Mouse (Mus musculus) kidney, embryonic 14.5 days (tissue): Measurements from ENCODE around the gene Nr3c2. TPM values are rescaled to one million over a fixed set of nuclear protein-coding genes. Genes with fewer than 3 reads are reported as not detected.

Experiments
- ATAC-seq: fragments of 200-750 bp; cut with Nextera tagmentation; 2 replicates; pipeline ENCODE4 v1.8.0; 2017; ENCODE audit warnings: moderate number of reproducible peaks, mild to moderate bottlenecking, moderate TSS enrichment, moderate library complexity; ENCODE audit not compliant: low FRiP score, low TSS enrichment
- H3K27ac ChIP-seq: fragments of 300-500 bp; sonication (generic); 2 replicates; pipeline ENCODE4 v1.5.1; 2014; ENCODE audit warnings: low read depth, mild to moderate bottlenecking, low read length, moderate library complexity, mixed read lengths
- H3K27me3 ChIP-seq: fragments of 300-500 bp; sonication (generic); 2 replicates; pipeline ENCODE4 v1.6.1; 2014; ENCODE audit warnings: mild to moderate bottlenecking, low read length; ENCODE audit not compliant: control insufficient read depth, insufficient read depth
- H3K36me3 ChIP-seq: fragments of 300-500 bp; sonication (generic); 2 replicates; pipeline ENCODE4 v1.6.1; 2014; ENCODE audit warnings: low read length, mixed read lengths; ENCODE audit not compliant: control insufficient read depth, insufficient read depth
- H3K4me1 ChIP-seq: fragments of 300-500 bp; sonication (generic); 2 replicates; pipeline ENCODE4 v1.6.1; 2014; ENCODE audit warnings: low read length, mixed read lengths; ENCODE audit not compliant: control insufficient read depth, insufficient read depth
- H3K4me2 ChIP-seq: fragments of 300-500 bp; sonication (generic); replicated peaks from 2 replicates; pipeline ENCODE4 v1.6.1; 2014; ENCODE audit warnings: low read depth, mild to moderate bottlenecking, low read length
- H3K4me3 ChIP-seq: fragments of 300-500 bp; sonication (generic); 2 replicates; pipeline ENCODE4 v1.5.1; 2014; ENCODE audit warnings: mild to moderate bottlenecking, low read length
- H3K9ac ChIP-seq: fragments of 300-500 bp; sonication (generic); 2 replicates; pipeline ENCODE4 v1.6.1; 2014; ENCODE audit warnings: low read depth, mild to moderate bottlenecking, low read length, moderate library complexity
- H3K9me3 ChIP-seq: fragments of 300-500 bp; sonication (generic); 2 replicates; pipeline ENCODE4 v1.6.1; 2016; ENCODE audit warnings: low read length; ENCODE audit not compliant: control insufficient read depth
- WGBS: fragments of 180-500 bp; shearing (Covaris S2); extraction: QIAGEN DNeasy Blood & Tissue Kit; methylation state at CpG from one replicate; pipeline ENCODE4 v1.1.7; 2014; 5-methylcytosine and 5-hydroxymethylcytosine counted together
- polyA plus RNA-seq: library from polyadenylated mRNA; unstranded; fragments of >200 nt; fragmentation: Nextera tagmentation; extraction: Ambion mirVana; gene quantifications from 2 replicates; pipeline ENCODE4 v1.2.1, GENCODE M21; 2014

Nr3c2 gene
- polyA plus RNA-seq, 1 experiment from 2014 or later: 1.4 TPM

GRCm38 (mm10) chr8:76901430-76902204 is 2.4 kb downstream of the Nr3c2 start:
- Histone ChIP-seq H3K9me3 (no peaks in the 10 kb centered on the region), H3K36me3 (no peaks in the 10 kb centered on the region), H3K4me3 (peak overlapping the region; percentile 49), H3K9ac (peak overlapping the region; percentile 58), H3K27ac (no peak overlapping the region), H3K4me1 (peaks cover 11% of the 10 kb centered on the region; the same call in 1 of the 2 replicates), H3K4me2 (peak overlapping the region; percentile 83), H3K27me3 (peaks cover 47% of the 10 kb centered on the region)
- under 1% methylated on average over 37 of the region's 41 CpGs for whole genome bisulfite sequencing
- ATAC-seq: peak; percentile 98

DNA sequence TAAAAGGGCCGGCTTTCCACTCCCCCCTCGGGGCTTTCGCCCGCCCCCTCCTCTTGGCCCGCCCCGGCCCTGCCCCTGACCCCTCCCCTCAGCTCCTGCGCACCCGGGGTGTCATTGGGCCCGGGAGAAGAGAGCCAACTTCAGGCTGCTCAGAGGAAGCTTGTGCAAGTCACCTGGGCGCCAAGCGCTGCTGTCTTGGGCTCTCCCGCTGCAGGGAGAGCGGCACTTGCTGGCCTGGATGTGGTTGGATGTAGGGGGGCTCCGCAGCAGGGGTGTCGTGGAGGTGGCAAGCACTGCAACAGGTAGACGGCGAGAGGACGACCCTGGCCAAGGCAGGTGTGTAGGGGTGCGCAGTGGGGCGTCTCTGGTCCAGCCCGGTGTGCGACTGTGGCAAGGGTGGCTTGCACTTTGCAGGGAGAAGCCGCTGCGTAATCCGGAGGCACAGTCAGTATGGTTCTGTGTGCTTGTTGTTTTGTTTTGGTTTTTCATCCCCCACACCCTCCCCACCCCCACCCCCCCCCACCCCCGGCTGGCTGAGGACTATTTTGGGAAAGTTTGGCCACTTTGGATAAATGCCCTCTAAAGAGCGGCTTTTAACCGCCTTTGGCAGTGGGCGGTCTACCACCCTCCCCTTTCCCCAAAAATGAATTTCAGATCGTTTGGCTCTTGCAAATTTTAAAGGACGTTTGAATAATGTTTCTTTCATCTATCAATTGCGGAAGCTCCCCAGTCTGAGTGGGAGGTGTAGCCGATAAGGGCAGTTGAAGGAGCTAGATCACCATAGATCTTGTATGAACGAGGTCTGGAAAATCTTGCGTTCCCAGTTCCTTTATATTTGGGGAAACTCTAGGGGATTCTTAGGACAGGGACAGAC is 3.2 kb downstream of the Nr3c2 start:
- H3K4me1 ChIP-seq: peaks cover 11% of the 10 kb centered on the region; the same call in 1 of the 2 replicates
- peak overlapping the region; percentile 49 for H3K4me3 ChIP-seq
- no peak overlapping the region for H3K27ac ChIP-seq
- peak overlapping the region; percentile 48; the same call in 1 of the 2 replicates for H3K9ac ChIP-seq
- peak; percentile 67 for ATAC-seq
- H3K4me2 ChIP-seq: peak overlapping the region; percentile 83
- 1% methylated on average over 34 of the region's 35 CpGs for WGBS
- no peaks in the 10 kb centered on the region for H3K9me3 ChIP-seq
- H3K27me3 ChIP-seq: peaks cover 42% of the 10 kb centered on the region
- no peaks in the 10 kb centered on the region for H3K36me3 ChIP-seq

DNA sequence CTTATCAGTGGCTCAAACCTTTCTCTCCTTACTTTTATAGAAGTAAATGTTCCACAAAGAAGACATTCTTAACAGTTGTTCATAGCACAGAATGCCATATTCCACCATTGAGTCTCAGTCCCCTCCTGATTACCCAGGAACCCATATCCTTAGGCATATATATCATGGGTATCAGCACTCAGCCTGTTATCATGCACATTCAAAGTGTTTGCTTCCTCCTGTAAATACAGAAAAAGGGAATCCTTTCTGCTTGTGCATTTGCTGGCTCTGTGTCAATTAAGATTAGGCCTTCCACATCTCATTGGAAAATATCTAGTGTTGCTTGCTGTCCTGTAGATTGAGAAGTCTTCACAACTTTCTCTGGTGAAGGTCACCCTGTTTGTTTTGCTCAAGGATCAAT is 12.0 kb downstream of the Nr3c2 start:
- H3K4me1 ChIP-seq: no peaks in the 10 kb centered on the region
- no peaks in the 10 kb centered on the region for H3K9me3 ChIP-seq
- ATAC-seq: no peak
- H3K9ac ChIP-seq: no peak overlapping the region
- H3K27me3 ChIP-seq: no peaks in the 10 kb centered on the region
- no peak overlapping the region for H3K4me2 ChIP-seq
- H3K4me3 ChIP-seq: no peak overlapping the region
- no peak overlapping the region for H3K27ac ChIP-seq
- H3K36me3 ChIP-seq: no peaks in the 10 kb centered on the region

- no peak overlapping the region for H3K27ac ChIP-seq
- H3K9me3 ChIP-seq: no peaks in the 10 kb centered on the region
- no peaks in the 10 kb centered on the region for H3K27me3 ChIP-seq
- ATAC-seq: no peak
- 63% methylated on average over 3 of the region's 3 CpGs for WGBS
- H3K9ac ChIP-seq: no peak overlapping the region
- no peak overlapping the region for H3K4me2 ChIP-seq
- no peaks in the 10 kb centered on the region for H3K36me3 ChIP-seq
- H3K4me3 ChIP-seq: no peak overlapping the region
- H3K4me1 ChIP-seq: no peaks in the 10 kb centered on the region
Measured at GRCm38 (mm10) chr8:76912678-76913077, 13.4 kb downstream of the Nr3c2 start.

DNA sequence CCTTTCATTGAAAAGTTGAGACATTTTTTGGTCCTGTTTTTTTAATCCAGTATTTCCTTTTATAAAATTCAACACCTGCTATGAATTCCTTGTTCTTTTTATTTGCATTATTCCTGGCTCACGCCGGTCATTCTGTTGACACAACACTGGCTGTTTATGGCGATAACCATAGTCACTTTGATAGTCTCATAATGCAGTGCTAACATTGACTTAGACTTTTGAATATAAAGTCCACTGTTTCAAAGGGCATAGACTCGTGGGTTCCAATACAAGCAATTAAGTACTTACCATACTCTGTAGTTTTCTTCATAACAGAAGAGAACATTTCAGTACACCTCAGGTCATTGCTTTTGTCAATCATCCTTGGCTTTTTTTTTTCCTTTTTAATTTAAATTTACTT is 14.0 kb downstream of the Nr3c2 start:
- no peaks in the 10 kb centered on the region for H3K36me3 ChIP-seq
- no peaks in the 10 kb centered on the region for H3K27me3 ChIP-seq
- H3K4me3 ChIP-seq: no peak overlapping the region
- no peaks in the 10 kb centered on the region for H3K9me3 ChIP-seq
- H3K4me1 ChIP-seq: no peaks in the 10 kb centered on the region
- no peak for ATAC-seq
- no peak overlapping the region for H3K4me2 ChIP-seq
- WGBS: 88% methylated on average over 4 of the region's 4 CpGs
- no peak overlapping the region for H3K9ac ChIP-seq
- H3K27ac ChIP-seq: no peak overlapping the region

DNA sequence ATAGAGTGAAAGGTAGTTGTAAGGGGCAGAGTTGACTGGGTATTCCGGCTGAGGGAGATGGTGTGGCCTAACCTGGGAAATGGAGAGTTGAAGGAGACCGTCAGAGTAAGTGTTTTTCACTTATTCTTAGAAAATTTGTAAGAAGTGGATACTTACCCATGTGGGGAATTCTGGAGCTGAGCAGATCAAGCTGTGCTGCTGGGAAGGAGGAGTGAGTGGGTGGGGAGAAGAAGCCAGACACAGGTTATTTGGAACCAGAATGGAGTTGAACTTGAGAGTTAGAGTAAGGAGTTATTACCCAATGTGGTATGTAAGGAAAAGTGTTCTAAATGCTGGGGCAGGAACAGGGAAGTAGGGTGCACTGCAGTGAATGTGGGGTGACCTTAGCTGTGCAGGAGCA is 16.0 kb downstream of the Nr3c2 start:
- no peak overlapping the region for H3K4me2 ChIP-seq
- WGBS: 94% methylated on average over 2 of the region's 2 CpGs
- no peaks in the 10 kb centered on the region for H3K4me1 ChIP-seq
- no peak overlapping the region for H3K27ac ChIP-seq
- no peak overlapping the region for H3K4me3 ChIP-seq
- H3K9ac ChIP-seq: no peak overlapping the region
- no peaks in the 10 kb centered on the region for H3K9me3 ChIP-seq
- no peak for ATAC-seq
- H3K36me3 ChIP-seq: no peaks in the 10 kb centered on the region
- H3K27me3 ChIP-seq: no peaks in the 10 kb centered on the region

- H3K36me3 ChIP-seq: no peaks in the 10 kb centered on the region
- H3K27ac ChIP-seq: no peak overlapping the region
- ATAC-seq: no peak
- no peaks in the 10 kb centered on the region for H3K9me3 ChIP-seq
- 92% methylated on average over 2 of the region's 2 CpGs for WGBS
- H3K4me1 ChIP-seq: no peaks in the 10 kb centered on the region
- H3K4me3 ChIP-seq: no peak overlapping the region
- H3K27me3 ChIP-seq: no peaks in the 10 kb centered on the region
- H3K4me2 ChIP-seq: no peak overlapping the region
- no peak overlapping the region for H3K9ac ChIP-seq
Measured at GRCm38 (mm10) chr8:76919546-76919945, 20.3 kb downstream of the Nr3c2 start.

GRCm38 (mm10) chr8:76924150-76924549 is 24.9 kb downstream of the Nr3c2 start:
- Histone ChIP-seq H3K9me3 (no peaks in the 10 kb centered on the region), H3K9ac (no peak overlapping the region), H3K4me2 (no peak overlapping the region), H3K27me3 (no peaks in the 10 kb centered on the region), H3K4me3 (no peak overlapping the region), H3K4me1 (no peaks in the 10 kb centered on the region), H3K36me3 (no peaks in the 10 kb centered on the region), H3K27ac (no peak overlapping the region)
- no peak for ATAC-seq
- 86% methylated on average over 4 of the region's 4 CpGs for WGBS

GRCm38 (mm10) chr8:76928326-76928725 is 29.1 kb downstream of the Nr3c2 start:
- H3K4me2 ChIP-seq: no peak overlapping the region
- H3K27ac ChIP-seq: no peak overlapping the region
- no peak overlapping the region for H3K4me3 ChIP-seq
- 72% methylated on average over 1 of the region's 1 CpGs for WGBS
- H3K9ac ChIP-seq: no peak overlapping the region
- no peak for ATAC-seq
- H3K9me3 ChIP-seq: no peaks in the 10 kb centered on the region
- H3K27me3 ChIP-seq: no peaks in the 10 kb centered on the region
- no peaks in the 10 kb centered on the region for H3K4me1 ChIP-seq
- H3K36me3 ChIP-seq: no peaks in the 10 kb centered on the region
